ENCODE assay signal across 12 mouse cellular contexts in genomic region chr5:37107111-37107510, GRCm38 (mm10). TPM values are rescaled to one million over a fixed set of nuclear protein-coding genes. Genes with fewer than 3 reads are reported as not detected.
"Had no signal": no experiment of that assay in that cellular context is flagged by ENCODE, and none has a peak within 500 bp of the region (broad histone marks: within the 10 kb centered on the region; RNA-seq: fewer than 3 reads in every experiment).

No protein-coding gene starts in this region.

- H3K36me3 ChIP-seq: limb, embryonic 12.5 days; liver, embryonic 13.5 days; lung, embryonic 15.5 days; neural tube, embryonic 12.5 days had no signal

- H3K27me3 ChIP-seq: limb, embryonic 12.5 days; liver, embryonic 13.5 days; lung, embryonic 15.5 days; neural tube, embryonic 12.5 days had no signal

- H3K4me3 ChIP-seq: limb, embryonic 12.5 days; liver, embryonic 13.5 days; lung, embryonic 15.5 days; neural tube, embryonic 12.5 days had no signal

- H3K9me3 ChIP-seq: limb, embryonic 12.5 days; liver, embryonic 13.5 days; lung, embryonic 15.5 days; neural tube, embryonic 12.5 days had no signal

- DNase-seq: kidney, adult 11 months; kidney, postnatal 10 days; kidney, postnatal 4 days; liver; liver, embryonic 13.5 days; liver, postnatal 0 days; right cerebral cortex, postnatal 25 days had no signal

- H3K9ac ChIP-seq: limb, embryonic 12.5 days; liver, embryonic 13.5 days; liver, postnatal 0 days; lung, embryonic 15.5 days; neural tube, embryonic 12.5 days had no signal

- ATAC-seq: liver, postnatal 0 days had no signal

- H3K4me1 ChIP-seq: limb, embryonic 12.5 days; liver, embryonic 13.5 days; lung, embryonic 15.5 days; neural tube, embryonic 12.5 days had no signal

- H3K4me2 ChIP-seq: limb, embryonic 12.5 days; liver, embryonic 13.5 days; lung, embryonic 15.5 days; neural tube, embryonic 12.5 days had no signal

- H3K27ac ChIP-seq: limb, embryonic 12.5 days; liver, embryonic 13.5 days; lung, embryonic 15.5 days; neural tube, embryonic 12.5 days had no signal

RNA-seq across cellular contexts. Expression of gene Gm1043, which starts 21.9 kb away (rescaled TPM):
- polyA plus RNA-seq: intestine, embryonic 14.5 days; kidney, embryonic 14.5 days; limb, embryonic 12.5 days; liver, embryonic 13.5 days; liver, postnatal 0 days; lung, embryonic 15.5 days had no signal
